Mouse (Mus musculus): ENCODE measurements at regions not wholly inside any gene's neighbourhood (a gene's known extent, or its start where the extent isn't known, plus 50 kb on each side); places are given as distances from the start of the nearest gene placed in this dataset.

DNA sequence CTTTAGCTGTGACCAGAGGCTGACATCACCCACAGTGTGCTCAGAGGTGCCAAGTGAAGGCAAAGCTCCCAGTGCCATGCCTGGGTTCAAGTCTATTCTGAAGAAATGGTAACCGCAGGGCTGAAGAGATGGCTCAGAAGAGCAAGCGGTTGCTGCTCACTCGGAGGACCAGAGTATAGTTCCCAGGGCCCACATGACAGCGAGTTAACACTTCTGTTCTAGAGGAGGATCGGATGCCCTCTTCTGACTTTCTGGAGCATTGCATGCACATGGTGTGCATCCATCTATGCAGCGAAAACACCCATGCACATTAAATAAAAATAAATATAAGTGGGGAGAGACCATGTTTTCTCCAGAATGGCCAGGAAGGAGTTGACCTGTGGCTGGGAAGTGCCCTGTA lies 209.5 kb downstream of the Sorl1 start:
- no peak for TF ChIP-seq CTCF (IDR thresholded peaks at IDR 0.05; ENCODE audit: insufficient read depth, low read length)
- TF ChIP-seq POLR2A (IDR thresholded peaks at IDR 0.05; ENCODE audit: borderline replicate concordance, extremely low read depth, low read depth, low read length), result no peak
